Mouse (Mus musculus): ENCODE results near the gene Srpx.

Srpx gene

GRCm38 (mm10) chrX:10117065-10117719, at the start of gene Srpx:
Gene Srpx (minus strand): TSS chrX:10117709.
- DNase-seq (ENCODE audit: low spot score), result no peak

GRCm38 (mm10) chrX:10152390-10152789, 34.9 kb upstream of the Srpx start:
- DNase-seq (ENCODE audit: low spot score), result no peak

- DNase-seq (ENCODE audit: low spot score), result peak; percentile 4
Measured at GRCm38 (mm10) chrX:10115780-10116179, 1.7 kb downstream of the Srpx start.

- no peak for DNase-seq (ENCODE audit: low spot score)
Measured at GRCm38 (mm10) chrX:10110736-10111135, 6.8 kb downstream of the Srpx start.

- DNase-seq (ENCODE audit: low spot score), result no peak
Measured at GRCm38 (mm10) chrX:10108558-10108957, 9.0 kb downstream of the Srpx start.

GRCm38 (mm10) chrX:10105475-10105874, 12.0 kb downstream of the Srpx start:
- no peak for DNase-seq (ENCODE audit: low spot score)

GRCm38 (mm10) chrX:10102739-10103138, 14.8 kb downstream of the Srpx start:
- DNase-seq (ENCODE audit: low spot score), result no peak

GRCm38 (mm10) chrX:10095797-10096196, 21.7 kb downstream of the Srpx start:
- DNase-seq (ENCODE audit: low spot score), result no peak

GRCm38 (mm10) chrX:10080385-10080784, 37.1 kb downstream of the Srpx start:
- no peak for DNase-seq (ENCODE audit: low spot score)

- DNase-seq (ENCODE audit: low spot score), result no peak
Measured at GRCm38 (mm10) chrX:10079981-10080380, 37.5 kb downstream of the Srpx start.

- DNase-seq (ENCODE audit: low spot score), result no peak
Measured at GRCm38 (mm10) chrX:10073966-10074365, 43.5 kb downstream of the Srpx start.

- DNase-seq (ENCODE audit: low spot score), result no peak
Measured at GRCm38 (mm10) chrX:10071529-10071928, 46.0 kb downstream of the Srpx start.

GRCm38 (mm10) chrX:10070689-10071088, 46.8 kb downstream of the Srpx start:
- no peak for DNase-seq (ENCODE audit: low spot score)

GRCm38 (mm10) chrX:10069405-10069804, 48.1 kb downstream of the Srpx start:
- no peak for DNase-seq (ENCODE audit: low spot score)

GRCm38 (mm10) chrX:10063781-10064180, 53.7 kb downstream of the Srpx start:
- DNase-seq (ENCODE audit: low spot score), result no peak

GRCm38 (mm10) chrX:10063361-10063760, 54.1 kb downstream of the Srpx start:
- DNase-seq (ENCODE audit: low spot score), result no peak

- no peak for DNase-seq (ENCODE audit: low spot score)
Measured at GRCm38 (mm10) chrX:10062201-10062600, 55.3 kb downstream of the Srpx start.

GRCm38 (mm10) chrX:10034666-10035065, 82.8 kb downstream of the Srpx start:
- DNase-seq (ENCODE audit: low spot score), result no peak

- DNase-seq (ENCODE audit: low spot score), result no peak
Measured at GRCm38 (mm10) chrX:10010202-10010601, 107.3 kb downstream of the Srpx start.

- DNase-seq (ENCODE audit: low spot score), result no peak
Measured at GRCm38 (mm10) chrX:10007675-10008270, 109.7 kb downstream of the Srpx start.

- no peak for DNase-seq (ENCODE audit: low spot score)
Measured at GRCm38 (mm10) chrX:10005946-10006345, 111.6 kb downstream of the Srpx start.

GRCm38 (mm10) chrX:10000718-10001117, 116.8 kb downstream of the Srpx start:
- DNase-seq (ENCODE audit: low spot score), result no peak

Measured in left cerebral cortex, adult 11 months (tissue).